Mouse (Mus musculus) E14TG2a.4 (cell line): ENCODE data around the gene Bloc1s6.

ENCODE experiments used
- H3K27me3 ChIP-seq: 2 replicates; pipeline ENCODE4 v1.6.1; 2014; ENCODE audit warnings: low read length, control low read depth; ENCODE audit not compliant: insufficient read depth
- H3K36me3 ChIP-seq: 2 replicates; pipeline ENCODE4 v1.6.1; 2014; ENCODE audit warnings: low read length, control low read depth; ENCODE audit not compliant: insufficient read depth
- H3K4me1 ChIP-seq: replicated peaks from 2 replicates; pipeline ENCODE4 v1.6.1; 2014; ENCODE audit warnings: low read depth, low read length, control low read depth
- H3K4me3 ChIP-seq: replicated peaks from 2 replicates; pipeline ENCODE4 v1.5.1; 2014; ENCODE audit warnings: mild to moderate bottlenecking, low read length
- H3K9me3 ChIP-seq: 2 replicates; pipeline ENCODE4 v1.6.1; 2014; ENCODE audit warnings: low read length, control low read depth
- CTCF ChIP-seq: conservative IDR thresholded peaks from 2 replicates; pipeline ENCODE4 v1.5.1; 2014; ENCODE audit warnings: low read length
- NANOG ChIP-seq: IDR thresholded peaks from 2 replicates; pipeline ENCODE4 v1.6.1; 2014; ENCODE audit warnings: borderline replicate concordance, low read length, mixed read lengths
- POU5F1 ChIP-seq: IDR thresholded peaks from 2 replicates; pipeline ENCODE4 v1.6.1; 2014; ENCODE audit warnings: low read length, borderline replicate concordance

Gene Bloc1s6

GRCm38 (mm10) chr2:122737894-122738830 is at the start of gene Bloc1s6:
TSS of gene Bloc1s6 (plus strand) at chr2:122738503.
- Histone ChIP-seq H3K9me3 (peaks cover 7% of the 10 kb centered on the region; the same call in 1 of the 2 replicates), H3K4me3 (peak within 1 kb of the TSS; percentile 83), H3K36me3 (peaks cover 8% of the 10 kb centered on the region; the same call in 1 of the 2 replicates), H3K4me1 (peaks cover 7% of the 10 kb centered on the region), H3K27me3 (no peaks in the 10 kb centered on the region)
- no peak for TF ChIP-seq POU5F1
- TF ChIP-seq CTCF, result no peak
- no peak for TF ChIP-seq NANOG

- Histone ChIP-seq H3K27me3 (peaks cover 26% of the 10 kb centered on the region), H3K4me3 (no peak overlapping the region), H3K4me1 (peaks cover 8% of the 10 kb centered on the region), H3K9me3 (peaks cover 12% of the 10 kb centered on the region; the same call in 1 of the 2 replicates), H3K36me3 (no peaks in the 10 kb centered on the region)
- TF ChIP-seq POU5F1, result no peak
- no peak for TF ChIP-seq CTCF
- TF ChIP-seq NANOG, result no peak
Measured at GRCm38 (mm10) chr2:122697526-122697925, 40.8 kb upstream of the Bloc1s6 start.

GRCm38 (mm10) chr2:122701012-122701411 is 37.3 kb upstream of the Bloc1s6 start:
- Histone ChIP-seq H3K36me3 (no peaks in the 10 kb centered on the region), H3K4me3 (no peak overlapping the region), H3K9me3 (peaks cover 6% of the 10 kb centered on the region; the same call in 1 of the 2 replicates), H3K4me1 (peaks cover 8% of the 10 kb centered on the region), H3K27me3 (peaks cover 41% of the 10 kb centered on the region)
- TF ChIP-seq CTCF (no peak), NANOG (no peak), POU5F1 (no peak)

GRCm38 (mm10) chr2:122701871-122702180 is 36.5 kb upstream of the Bloc1s6 start:
- H3K4me1 ChIP-seq, result peaks cover 8% of the 10 kb centered on the region
- TF ChIP-seq CTCF (no peak), POU5F1 (no peak), NANOG (no peak)

GRCm38 (mm10) chr2:122702181-122703036 is 35.9 kb upstream of the Bloc1s6 start, which contains the start of gene Slc30a4:
TSS of gene Slc30a4 (minus strand) at chr2:122702663.
- no peak for TF ChIP-seq POU5F1
- TF ChIP-seq CTCF, result no peak
- TF ChIP-seq NANOG, result no peak
- no peaks in the 10 kb centered on the region for H3K36me3 ChIP-seq
- H3K4me1 ChIP-seq, result peaks cover 8% of the 10 kb centered on the region

More at GRCm38 (mm10) chr2:122701871-122702180, 36.5 kb upstream of the Bloc1s6 start:
- H3K36me3 ChIP-seq, result no peaks in the 10 kb centered on the region
- H3K4me3 ChIP-seq, result peak overlapping the region; percentile 81
- H3K9me3 ChIP-seq, result peaks cover under 1% of the 10 kb centered on the region; the same call in 1 of the 2 replicates
- peaks cover 41% of the 10 kb centered on the region for H3K27me3 ChIP-seq

GRCm38 (mm10) chr2:122704572-122704971 is 33.7 kb upstream of the Bloc1s6 start:
- Histone ChIP-seq H3K4me1 (peaks cover 8% of the 10 kb centered on the region), H3K36me3 (no peaks in the 10 kb centered on the region), H3K9me3 (no peaks in the 10 kb centered on the region), H3K4me3 (no peak overlapping the region), H3K27me3 (peaks cover 37% of the 10 kb centered on the region)
- TF ChIP-seq POU5F1 (no peak), NANOG (no peak), CTCF (no peak)

More at GRCm38 (mm10) chr2:122702181-122703036, 35.9 kb upstream of the Bloc1s6 start, which contains the start of gene Slc30a4:
- H3K27me3 ChIP-seq, result peaks cover 41% of the 10 kb centered on the region
- H3K9me3 ChIP-seq, result no peaks in the 10 kb centered on the region
- H3K4me3 ChIP-seq, result peak within 1 kb of the TSS; percentile 81

- Histone ChIP-seq H3K4me1 (no peaks in the 10 kb centered on the region), H3K27me3 (peaks cover 11% of the 10 kb centered on the region), H3K9me3 (no peaks in the 10 kb centered on the region), H3K4me3 (no peak overlapping the region), H3K36me3 (no peaks in the 10 kb centered on the region)
- no peak for TF ChIP-seq CTCF
- TF ChIP-seq NANOG, result no peak
- no peak for TF ChIP-seq POU5F1
Measured at GRCm38 (mm10) chr2:122708080-122708479, 30.2 kb upstream of the Bloc1s6 start.

- TF ChIP-seq CTCF (no peak), NANOG (no peak), POU5F1 (no peak)
- no peaks in the 10 kb centered on the region for H3K4me1 ChIP-seq
- H3K27me3 ChIP-seq, result peaks cover 1% of the 10 kb centered on the region
- no peak overlapping the region for H3K4me3 ChIP-seq
- no peaks in the 10 kb centered on the region for H3K9me3 ChIP-seq
- H3K36me3 ChIP-seq, result no peaks in the 10 kb centered on the region
Measured at GRCm38 (mm10) chr2:122709156-122709555, 29.1 kb upstream of the Bloc1s6 start.
